Mouse (Mus musculus): ENCODE measurements around the gene Top3a.
A peak's percentile ranks its signal among the peaks of the same experiment; 100 is the strongest.

Gene Top3a

GRCm38 (mm10) chr11:60712040-60712439, 65.1 kb downstream of the Top3a start:
- no peak for DNase-seq (ENCODE audit: low read depth)

DNA sequence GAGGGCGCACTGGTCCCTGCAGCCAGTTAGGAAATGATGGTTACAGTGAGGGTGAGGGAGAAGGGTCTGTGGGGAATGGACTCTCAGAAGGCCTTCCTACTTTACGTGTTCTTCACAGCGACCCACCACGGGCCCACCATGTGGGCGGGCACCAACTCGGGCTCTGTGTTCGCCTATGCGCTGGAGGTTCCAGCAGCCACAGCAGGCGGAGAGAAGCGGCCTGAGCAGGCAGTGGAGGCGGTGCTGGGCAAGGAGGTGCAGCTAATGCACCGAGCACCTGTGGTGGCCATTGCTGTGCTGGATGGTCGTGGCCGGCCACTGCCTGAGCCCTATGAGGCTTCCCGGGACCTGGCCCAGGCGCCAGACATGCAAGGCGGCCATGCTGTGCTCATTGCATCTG, 65.9 kb downstream of the Top3a start:
- DNase-seq (ENCODE audit: low read depth), result no peak

- no peak for DNase-seq (ENCODE audit: low read depth)
These were observed 67.4 kb downstream of the Top3a start for GRCm38 (mm10) chr11:60709481-60710465.

GRCm38 (mm10) chr11:60708631-60709030, 68.5 kb downstream of the Top3a start:
- no peak for DNase-seq (ENCODE audit: low read depth)

GRCm38 (mm10) chr11:60707672-60708071, 69.5 kb downstream of the Top3a start:
- no peak for DNase-seq (ENCODE audit: low read depth)

DNA sequence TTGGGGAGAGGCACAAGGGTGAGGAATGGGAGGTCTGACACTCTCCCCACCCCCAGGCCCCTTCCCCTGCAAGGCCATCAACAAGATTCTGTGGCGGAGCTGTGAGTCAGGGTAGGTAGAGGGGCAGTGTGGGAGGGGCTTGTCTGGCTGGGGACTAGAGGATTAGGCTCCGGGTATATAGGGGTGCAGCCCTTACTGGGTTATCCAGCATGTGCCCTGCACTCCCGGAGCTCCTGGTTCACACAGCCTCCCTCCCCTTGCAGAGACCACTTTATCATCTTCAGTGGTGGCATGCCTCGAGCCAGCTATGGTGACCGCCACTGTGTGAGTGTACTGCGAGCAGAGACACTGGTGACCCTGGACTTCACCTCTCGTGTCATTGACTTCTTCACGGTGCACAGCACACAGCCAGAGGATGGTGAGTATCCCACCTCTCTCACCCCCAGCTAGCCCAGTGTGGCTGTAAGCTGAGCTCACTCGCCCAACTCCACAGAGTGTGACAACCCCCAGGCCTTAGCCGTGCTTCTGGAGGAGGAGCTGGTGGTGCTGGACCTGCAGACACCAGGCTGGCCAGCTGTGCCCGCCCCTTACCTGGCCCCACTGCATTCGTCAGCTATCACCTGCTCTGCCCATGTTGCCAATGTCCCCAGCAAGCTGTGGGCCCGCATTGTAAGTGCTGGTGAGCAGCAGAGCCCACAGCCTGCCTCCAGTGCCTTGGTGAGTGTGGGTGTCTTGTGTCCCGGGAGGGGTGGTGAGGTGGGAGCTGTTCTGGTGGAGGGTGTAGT, 70.3 kb downstream of the Top3a start:
- no peak for DNase-seq (ENCODE audit: low read depth)

- no peak for DNase-seq (ENCODE audit: low read depth)
These were observed 71.1 kb downstream of the Top3a start for GRCm38 (mm10) chr11:60706076-60706475.

DNA sequence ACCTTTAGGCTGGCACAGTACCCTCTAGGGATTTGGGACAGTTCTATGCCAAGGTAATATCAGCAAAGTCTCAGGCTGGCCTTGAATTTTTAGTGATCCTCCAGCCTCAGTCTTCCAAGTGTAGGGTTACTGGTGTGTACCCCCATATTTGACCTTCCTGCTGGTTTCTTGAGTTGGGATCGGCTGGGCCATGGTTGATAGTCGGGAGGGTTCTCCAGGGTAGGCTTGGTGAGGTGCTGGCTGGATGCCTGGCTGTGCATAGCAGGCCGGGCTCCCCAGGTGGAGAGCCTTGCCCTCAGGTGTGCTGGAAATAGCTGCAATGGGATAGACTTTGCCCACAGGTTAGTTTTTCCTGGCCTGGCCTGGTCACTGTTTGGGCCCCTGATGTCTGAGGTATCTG, 71.9 kb downstream of the Top3a start:
- DNase-seq (ENCODE audit: low read depth), result no peak

- DNase-seq (ENCODE audit: low read depth), result no peak
These were observed 72.9 kb downstream of the Top3a start for GRCm38 (mm10) chr11:60704023-60704880.

DNA sequence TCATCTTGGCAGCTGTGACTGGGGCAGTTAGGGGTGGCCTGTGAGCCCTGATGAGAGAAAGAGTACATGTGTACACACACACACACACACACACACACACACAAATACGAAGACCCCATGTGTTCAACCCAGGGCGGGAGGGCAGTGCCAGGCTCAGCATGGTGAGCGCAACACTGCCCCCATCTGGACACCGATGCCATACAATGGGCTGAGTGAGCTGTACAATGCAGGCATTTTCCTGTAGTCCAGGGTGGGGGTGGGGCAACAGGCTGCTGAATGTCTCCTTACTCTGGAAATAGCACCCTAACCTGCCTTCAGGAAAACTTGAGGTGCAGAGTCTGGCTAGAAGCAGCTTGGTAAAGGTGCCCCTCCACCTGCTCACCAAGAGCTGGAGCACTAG, 74.0 kb downstream of the Top3a start:
- peak; percentile 53 for DNase-seq (ENCODE audit: low read depth)

DNA sequence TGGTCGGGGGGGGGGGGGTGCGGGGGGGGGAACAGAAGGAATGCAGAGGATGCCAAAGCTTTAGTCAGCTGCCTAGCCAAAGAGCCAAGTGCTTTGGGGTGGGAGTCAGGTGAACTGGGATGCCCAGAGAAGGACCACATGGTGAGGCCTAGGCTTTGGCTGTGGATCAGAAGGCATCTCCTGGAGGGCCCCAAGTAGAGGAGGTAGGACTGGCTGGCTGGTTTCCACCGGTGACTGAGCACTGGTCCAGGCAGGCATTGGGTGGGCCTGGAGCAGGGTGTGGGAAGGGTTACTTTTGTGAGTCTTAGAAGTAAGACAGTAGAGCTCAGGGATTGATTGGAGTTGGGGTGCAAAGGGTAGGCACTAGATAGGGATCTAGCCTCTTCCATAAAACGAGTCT, 75.6 kb downstream of the Top3a start:
- no peak for DNase-seq (ENCODE audit: low read depth)

DNA sequence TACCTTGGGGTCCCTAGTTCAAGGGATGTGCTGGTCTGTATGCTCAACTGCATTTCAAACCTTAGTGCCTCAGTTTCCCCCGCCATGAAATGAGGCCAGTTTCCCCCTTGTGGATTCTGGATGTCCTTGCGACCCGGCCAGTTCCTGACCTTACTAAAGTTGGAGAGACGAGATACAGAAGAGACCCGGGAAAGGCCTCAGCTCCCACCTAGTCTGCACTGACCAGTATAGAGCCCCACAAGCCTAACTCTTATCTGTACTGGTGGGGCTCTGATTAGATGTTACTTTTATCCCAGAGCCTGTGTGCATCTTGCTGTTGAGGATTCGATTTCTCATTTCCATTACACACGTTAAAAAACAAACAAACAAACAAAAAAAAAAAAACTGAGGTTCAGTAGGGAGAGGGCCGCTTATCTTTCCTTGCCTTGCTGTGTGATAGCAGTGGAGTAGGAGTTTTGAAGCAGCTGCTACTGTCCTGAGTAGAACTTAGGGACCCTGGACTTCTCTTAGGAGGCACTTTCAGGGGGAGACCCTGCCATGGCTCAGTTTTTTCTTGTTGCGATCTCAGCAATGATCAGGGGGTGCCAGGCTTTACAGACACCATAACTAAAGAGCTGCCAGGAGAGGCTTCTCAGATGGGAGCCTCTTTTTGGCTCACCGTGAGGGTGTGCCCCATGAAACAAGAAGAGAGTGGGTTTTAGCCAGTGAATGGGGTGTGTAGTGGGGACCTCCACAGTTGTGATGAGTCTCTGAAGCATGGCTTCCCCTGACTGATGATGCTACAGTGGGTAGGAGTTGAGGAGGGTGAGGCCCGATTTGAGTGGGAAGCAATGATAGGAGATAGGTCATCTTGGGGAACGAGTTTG, 76.6 kb downstream of the Top3a start:
- no peak for DNase-seq (ENCODE audit: low read depth)

DNA sequence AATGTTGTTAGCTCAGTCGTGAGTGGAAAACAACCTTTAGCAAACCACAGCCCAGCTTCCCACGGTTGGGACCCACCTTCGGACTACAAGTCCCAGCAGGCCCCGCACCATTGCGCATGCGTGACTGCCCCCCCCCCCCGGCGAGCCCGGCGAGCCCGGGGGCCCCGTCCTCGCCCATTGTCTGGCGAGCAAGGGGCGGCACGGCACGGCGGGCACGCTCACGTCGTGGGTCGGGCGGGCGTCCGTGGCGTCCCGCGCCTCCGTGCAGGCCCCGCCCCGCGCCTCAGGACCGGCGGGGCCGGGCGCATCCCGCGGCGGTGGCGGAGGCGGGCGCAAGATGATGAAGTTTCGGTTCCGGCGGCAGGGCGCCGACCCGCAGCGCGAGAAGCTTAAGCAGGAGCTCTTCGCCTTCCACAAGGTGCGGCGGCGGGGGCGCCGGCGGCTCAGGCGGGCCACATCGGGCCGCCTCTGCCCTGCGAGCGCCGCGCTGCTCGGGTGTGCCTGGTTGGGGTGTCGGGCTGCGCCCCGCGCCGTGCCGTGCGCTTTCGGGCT, 77.6 kb downstream of the Top3a start, which contains the start of gene Llgl1:
Gene Llgl1 (plus strand): TSS at position 200 of the 552 bp plus-strand sequence.
- DNase-seq (ENCODE audit: low read depth), result peak; percentile 66

GRCm38 (mm10) chr11:60698806-60699523, 78.2 kb downstream of the Top3a start:
- no peak for DNase-seq (ENCODE audit: low read depth)

- no peak for DNase-seq (ENCODE audit: low read depth)
These were observed 79.6 kb downstream of the Top3a start for GRCm38 (mm10) chr11:60697561-60697960.

DNA sequence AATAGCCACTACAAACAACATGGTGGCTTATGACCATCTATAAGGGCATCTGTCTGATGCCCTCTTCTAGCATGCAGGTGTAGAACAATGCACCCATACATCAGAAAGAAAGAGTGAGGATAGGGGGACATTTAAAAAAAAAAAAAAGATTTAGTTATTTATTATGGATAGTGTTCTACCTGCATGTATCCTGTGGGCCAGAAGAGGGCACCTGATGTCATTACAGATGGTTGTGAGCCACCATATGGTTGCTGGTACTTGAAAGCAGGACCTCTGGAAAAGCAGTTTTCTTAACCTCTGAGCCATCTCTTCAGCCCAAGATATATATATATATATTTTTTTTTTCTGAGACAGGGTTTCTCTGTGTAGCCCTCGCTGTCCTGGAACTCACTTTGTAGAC, 81.0 kb downstream of the Top3a start:
- DNase-seq (ENCODE audit: low read depth), result no peak
